Mouse (Mus musculus) testis, adult 2 months (tissue): ENCODE measurements around the gene Rasgrp3.

Experiments
- CTCF ChIP-seq: fragments of 200-500 bp; IDR thresholded peaks from 2 replicates; pipeline ENCODE4 v1.5.1; 2012; ENCODE audit warnings: low read depth, mild to moderate bottlenecking, inconsistent platforms, low read length, moderate library complexity; ENCODE audit not compliant: control insufficient read depth, insufficient read depth, insufficient replicate concordance
- POLR2A ChIP-seq: fragments of 200-500 bp; IDR thresholded peaks from 2 replicates; pipeline ENCODE4 v1.6.1; 2012; ENCODE audit warnings: low read depth, mild to moderate bottlenecking, inconsistent platforms, low read length, moderate library complexity; ENCODE audit not compliant: control insufficient read depth

DNA sequence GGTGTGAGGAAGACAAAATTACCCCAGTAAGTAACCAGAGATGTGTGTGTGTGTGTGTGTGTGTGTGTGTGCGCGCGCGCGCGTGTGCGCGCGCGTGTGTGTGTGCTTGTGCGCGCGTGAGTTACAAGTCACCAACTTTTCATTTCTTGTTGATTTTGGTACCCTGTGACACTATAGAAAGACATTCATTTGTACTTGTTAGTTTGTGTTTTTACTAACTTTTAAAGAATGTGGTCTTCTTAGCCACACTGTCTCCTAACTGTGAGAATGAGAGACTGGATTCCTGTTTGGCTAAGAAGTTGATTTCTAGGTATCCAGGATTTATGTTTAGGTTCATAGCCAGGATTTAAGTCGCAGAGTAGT is 29.9 kb downstream of the Rasgrp3 start:
- no peak for TF ChIP-seq CTCF
- no peak for TF ChIP-seq POLR2A
